Mouse (Mus musculus) left cerebral cortex, adult 2 months (tissue): Measurements from ENCODE around the gene Ctf2. TPM values are rescaled to one million over a fixed set of nuclear protein-coding genes. Genes with fewer than 3 reads are reported as not detected.
"Not testable (repeated sequence)": the region's sequence is repeated elsewhere in the genome, so short reads cannot be mapped to it uniquely, and the experiment has no call there.

Experiments used
- DNase-seq, 2 experiments: peaks; one replicate each; pipeline ENCODE4 v3.0.0; 2021 to 2022; ENCODE audit warnings: low spot score in 2 of 2, mixed read lengths in 1 of 2; ENCODE audit errors: extremely low spot score in 1 of 2
- H3K27ac ChIP-seq: fragments of 200-600 bp; 2 replicates; pipeline ENCODE4 v1.8.1; 2022
- H3K4me3 ChIP-seq: fragments of 200-600 bp; 2 replicates; pipeline ENCODE4 v1.8.1; 2022
- CTCF ChIP-seq: fragments of 200-600 bp; IDR thresholded peaks from 2 replicates; pipeline ENCODE4 v1.8.1; 2022; ENCODE audit warnings: antibody characterized with exemption, mild to moderate bottlenecking, moderate library complexity
- intact Hi-C: fragments of 180-260 bp; cut with DNase I; formaldehyde crosslinking; loops from one replicate; pipeline ENCODE4 v1.15.1; 2025
- long read RNA-seq, 2 experiments: library from polyadenylated mRNA; stranded (forward); transcript quantifications; one replicate each; pipeline ENCODE4 v2.0.0; 2021; ENCODE audit warnings: borderline mapping rate in 2 of 2
- total RNA-seq, 2 experiments: library from RNA; stranded (reverse); gene quantifications; 2 replicates each; pipeline ENCODE4 v1.2.3; 2021

Gene Ctf2
- total RNA-seq: not detected
- long read RNA-seq, experiment 1: 0 reads
- long read RNA-seq, experiment 2: 0 reads

DNA sequence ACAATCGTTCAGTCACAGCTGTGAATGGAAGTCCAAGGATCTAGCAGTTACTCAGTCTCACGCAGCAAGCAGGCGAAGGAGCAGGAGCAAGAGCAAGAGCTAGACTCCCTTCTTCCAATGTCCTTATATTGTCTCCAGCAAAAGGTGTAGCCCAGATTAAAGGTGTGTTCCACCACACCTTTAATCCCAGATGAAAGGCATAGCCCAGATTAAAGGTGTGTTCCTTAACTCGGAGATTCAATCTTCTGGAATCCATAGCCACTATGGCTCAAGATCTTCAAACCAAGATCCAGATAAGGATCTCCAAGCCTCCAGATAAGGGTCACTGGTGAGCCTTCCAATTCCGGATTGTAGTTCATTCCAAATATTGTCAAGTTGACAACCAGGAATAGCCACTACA, at the start of gene Ctf2:
TSS of gene Ctf2 (minus strand) at position 101 of the 400 bp plus-strand sequence.
- H3K27ac ChIP-seq: not testable (repeated sequence)

DNA sequence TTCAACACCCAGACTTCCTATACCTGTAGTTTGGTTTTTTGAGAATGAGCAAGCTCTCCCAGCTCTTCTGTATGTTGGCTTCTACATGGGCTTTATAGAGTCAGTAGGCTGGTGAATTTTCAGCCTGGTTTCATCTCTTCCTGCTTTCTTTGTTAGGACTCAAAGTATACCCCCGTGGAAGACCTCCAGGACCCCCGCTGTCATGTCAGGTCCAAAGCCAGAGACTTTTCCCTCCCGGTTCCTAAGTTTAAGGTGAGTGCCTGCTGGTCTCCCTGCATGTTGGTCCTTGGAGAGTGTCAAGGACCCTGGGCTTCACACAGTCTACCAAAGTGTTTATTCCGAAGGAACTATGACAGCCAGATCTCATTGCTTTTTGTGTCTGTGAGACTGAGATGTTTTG, 46.4 kb upstream of the Ctf2 start:
- Histone ChIP-seq H3K27ac (no peak overlapping the region; the same call in 1 of the 2 replicates), H3K4me3 (peak overlapping the region; percentile 86)
- intact Hi-C loops: loop anchor here (5.0 kb wide), 1 partner anchor 189 kb away; the partner anchor contains the start of gene Fus
- TF ChIP-seq CTCF: no peak
- no peak for DNase-seq

More for the DNA sequence above, at the start of gene Ctf2:
- H3K4me3 ChIP-seq, intact Hi-C loops, DNase-seq: not testable (repeated sequence)

DNA sequence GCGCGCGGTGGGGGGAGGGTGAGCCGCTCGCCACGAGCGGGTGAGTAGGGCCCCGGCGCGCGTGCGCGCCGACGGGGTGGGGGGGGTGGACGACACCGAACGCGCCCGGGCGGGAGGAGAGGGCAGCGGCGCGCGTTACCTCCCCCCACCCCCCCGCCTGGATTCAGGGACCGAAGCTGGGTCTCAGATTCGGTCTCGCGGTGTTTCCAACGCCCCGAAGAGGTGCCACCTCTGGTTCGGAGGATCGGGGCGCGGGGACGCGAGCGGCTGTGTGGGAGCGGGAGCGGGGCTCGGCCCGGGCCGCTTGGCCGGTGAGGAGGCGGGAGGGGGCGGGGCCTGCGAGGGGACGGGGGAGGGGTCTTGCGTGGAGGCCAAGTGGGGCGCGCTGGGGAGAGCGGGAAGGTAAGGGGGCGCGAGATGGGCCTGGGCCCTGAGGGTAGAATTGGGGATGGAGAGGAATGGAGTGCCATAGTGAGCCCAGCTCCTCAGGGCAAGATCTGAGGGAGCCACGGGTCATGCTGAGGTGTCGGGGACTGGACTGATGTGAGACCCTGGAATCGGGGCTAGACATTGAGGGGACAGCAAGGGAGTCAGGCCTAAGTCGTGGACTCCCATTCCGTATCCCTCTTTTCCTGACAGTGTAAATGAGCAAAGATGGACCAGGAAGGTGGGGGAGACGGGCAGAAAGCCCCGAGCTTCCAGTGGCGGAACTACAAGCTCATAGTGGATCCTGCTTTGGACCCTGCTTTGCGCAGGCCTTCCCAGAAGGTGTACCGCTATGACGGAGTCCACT, 45.7 kb upstream of the Ctf2 start:
- DNase-seq: peak; percentile 45 to 61

DNA sequence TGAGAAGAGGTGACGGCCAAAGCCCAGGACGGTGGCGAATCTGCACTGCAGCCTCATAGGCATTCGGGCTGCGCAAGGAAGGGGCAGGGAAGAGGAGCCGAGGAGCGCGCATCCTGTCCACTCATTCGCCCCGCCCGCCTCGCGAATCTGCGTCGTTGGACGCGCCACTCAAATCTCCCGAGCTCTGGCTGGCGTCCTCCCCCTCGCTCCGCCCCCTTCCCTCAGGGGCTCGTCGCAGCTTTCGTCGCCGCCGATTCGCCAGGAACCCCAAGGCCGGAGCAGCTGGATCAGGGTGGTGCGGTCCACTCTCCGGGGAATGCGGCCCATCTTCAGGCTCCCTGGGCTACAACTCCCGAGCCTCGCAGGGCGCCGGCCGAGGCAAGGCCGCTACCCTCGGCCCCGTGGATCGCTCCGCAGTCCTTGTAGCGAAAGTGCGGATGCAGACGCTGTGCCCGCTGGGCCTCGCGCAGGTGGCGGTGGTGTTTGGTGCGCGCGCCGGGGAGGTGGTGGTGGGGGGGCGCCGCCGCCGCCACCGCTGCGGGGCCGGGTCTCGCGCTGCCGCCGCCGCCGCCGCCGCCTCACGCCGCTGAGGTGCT, 45.0 kb upstream of the Ctf2 start:
- peak overlapping the region; percentile 86 for H3K4me3 ChIP-seq
- intact Hi-C loops: loop anchor here (2.0 to 5.0 kb wide), 2 partner anchors 64 to 190 kb away; partner anchors contain the start of gene Fus
- H3K27ac ChIP-seq: peak overlapping the region; percentile 100
- no peak for TF ChIP-seq CTCF
- DNase-seq: peak; percentile 95 to 96

More for the DNA sequence above, 45.7 kb upstream of the Ctf2 start:
- TF ChIP-seq CTCF: no peak
- Histone ChIP-seq H3K4me3 (peak overlapping the region; percentile 86), H3K27ac (peak overlapping the region; percentile 100)
- intact Hi-C loops: loop anchor here (2.0 to 5.0 kb wide), 2 partner anchors 63 to 190 kb away; partner anchors contain the start of gene Fus

DNA sequence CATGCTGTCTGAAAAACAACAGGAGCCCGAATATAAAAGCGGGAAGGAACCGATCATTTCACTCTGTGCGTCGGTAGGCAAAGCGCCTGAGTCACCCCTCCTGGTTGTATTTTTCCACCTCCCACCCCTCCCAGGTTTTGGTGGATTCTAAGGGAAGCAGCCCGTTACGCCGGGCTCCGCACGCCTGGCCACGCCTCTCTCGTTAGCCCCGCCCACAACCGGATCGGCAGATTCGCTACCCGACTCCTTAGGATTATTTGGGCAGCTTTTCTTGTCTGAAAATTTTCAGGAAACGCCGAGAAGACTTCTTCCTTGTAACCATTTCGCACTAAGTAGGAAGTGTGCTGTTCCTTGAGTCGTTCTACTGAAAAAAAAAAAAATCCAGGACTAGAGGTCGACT, 44.5 kb upstream of the Ctf2 start, which contains the start of gene Setd1a:
TSS of gene Setd1a (plus strand) at position 245 of the 400 bp plus-strand sequence.
- peak within 1 kb of the TSS; percentile 86 for H3K4me3 ChIP-seq
- no peak for TF ChIP-seq CTCF
- peak; percentile 88 to 89 for DNase-seq
- peak within 1 kb of the TSS; percentile 100 for H3K27ac ChIP-seq
- intact Hi-C loops: loop anchor here (2.0 to 5.0 kb wide), 2 partner anchors 64 to 191 kb away; partner anchors contain the start of gene Fus

DNA sequence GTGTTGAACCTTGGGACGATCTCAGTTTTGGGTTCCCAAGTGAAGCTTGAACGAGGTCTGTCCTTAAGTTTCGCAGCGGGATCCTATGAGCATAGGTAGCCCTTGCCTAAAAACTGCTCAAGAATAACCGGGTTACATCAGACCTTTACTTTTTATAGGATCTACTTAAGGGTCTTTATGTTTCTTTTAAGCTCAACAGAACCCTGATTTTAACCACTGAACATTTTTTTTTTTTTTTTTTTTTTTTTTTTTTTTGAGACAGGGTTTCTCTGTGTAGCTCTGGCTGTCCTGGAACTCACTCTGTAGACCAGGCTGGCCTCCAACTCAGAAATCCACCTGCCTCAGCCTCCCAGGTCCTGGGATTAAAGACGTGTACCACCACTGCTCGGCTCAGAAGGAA, 43.9 kb upstream of the Ctf2 start:
- Histone ChIP-seq H3K27ac (peak overlapping the region; percentile 100), H3K4me3 (peak overlapping the region; percentile 86)
- not testable (repeated sequence) for DNase-seq
- intact Hi-C loops: loop anchor here (2.0 to 5.0 kb wide), 2 partner anchors 65 to 191 kb away; partner anchors contain the start of gene Fus

DNA sequence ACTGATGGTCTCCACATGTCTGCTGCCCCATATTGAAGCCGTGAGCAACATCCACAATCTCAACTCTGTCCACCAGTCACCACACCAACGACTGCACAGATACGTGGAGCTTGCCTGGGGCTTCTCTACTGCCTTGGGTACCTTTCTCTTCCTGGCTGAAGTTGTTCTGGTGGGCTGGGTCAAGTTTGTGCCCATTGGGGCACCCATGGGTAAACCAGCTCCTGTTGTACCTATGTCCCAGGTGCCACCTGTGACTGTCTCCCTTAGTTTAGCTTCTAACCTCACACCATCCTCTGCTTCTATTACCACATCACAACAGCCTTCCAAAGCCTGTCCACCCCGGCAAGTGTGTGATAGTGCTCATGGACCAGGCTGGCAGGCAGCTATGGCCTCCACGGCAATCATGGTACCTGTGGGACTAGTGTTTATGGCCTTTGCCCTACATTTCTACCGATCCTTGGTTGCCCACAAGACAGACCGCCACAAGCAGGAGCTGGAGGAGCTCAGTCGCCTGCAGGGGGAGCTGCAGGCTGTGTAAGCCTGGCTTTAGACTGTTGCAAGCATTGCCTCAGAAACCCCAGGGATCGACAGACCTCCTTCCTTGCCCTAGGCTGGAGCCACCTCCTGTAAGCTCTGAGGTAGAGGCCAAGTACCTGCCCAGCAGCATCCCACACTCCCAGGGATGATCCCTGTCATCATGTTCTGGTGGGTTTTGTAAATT, 41.9 kb upstream of the Ctf2 start:
- intact Hi-C loops: no loop called here
- peak; percentile 61 to 65 for DNase-seq
- TF ChIP-seq CTCF: peak; percentile 76
- H3K27ac ChIP-seq: no peak overlapping the region
- no peak overlapping the region for H3K4me3 ChIP-seq

DNA sequence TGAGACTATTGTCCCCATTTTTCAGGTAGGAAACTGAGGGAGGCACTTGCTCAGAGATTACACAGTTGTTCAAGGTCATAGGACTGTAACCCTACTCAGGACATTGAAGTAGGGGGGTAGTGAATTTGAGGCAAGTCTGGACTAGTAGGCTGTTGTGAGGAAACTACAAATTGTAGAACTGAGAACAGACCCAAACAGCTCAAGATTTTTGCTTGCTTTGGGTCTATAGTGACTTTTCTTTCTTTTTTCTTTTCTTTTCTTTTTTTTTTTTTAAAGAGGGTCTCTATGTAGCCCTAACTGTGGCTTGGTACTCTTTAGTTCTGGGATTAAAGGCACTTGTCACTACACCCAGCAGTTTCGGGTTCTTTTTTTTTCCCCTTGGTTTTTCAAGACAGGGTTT, 40.6 kb upstream of the Ctf2 start:
- H3K4me3 ChIP-seq: no peak overlapping the region
- no peak for TF ChIP-seq CTCF
- H3K27ac ChIP-seq: no peak overlapping the region
- intact Hi-C loops: no loop called here
- no peak for DNase-seq

DNA sequence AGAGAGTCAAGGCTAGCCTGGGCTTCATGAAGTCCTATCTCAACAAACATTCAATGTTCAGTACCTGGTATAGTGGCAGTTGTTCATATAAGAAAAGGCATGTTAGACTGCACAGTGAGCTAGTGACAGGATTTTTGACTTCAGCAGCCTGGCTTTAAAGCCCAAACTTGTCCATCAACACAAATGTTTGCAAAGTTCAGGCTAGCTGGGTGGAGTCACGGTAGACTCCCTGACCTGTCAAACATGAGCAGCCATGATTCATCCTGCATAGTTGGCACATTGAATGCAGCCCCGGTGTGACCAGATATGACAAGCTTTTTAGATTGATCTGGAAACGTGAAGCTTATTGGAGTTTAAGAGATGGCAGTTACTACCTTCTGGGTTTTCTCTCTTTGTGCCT, 40.1 kb upstream of the Ctf2 start:
- TF ChIP-seq CTCF: no peak
- Histone ChIP-seq H3K27ac (no peak overlapping the region), H3K4me3 (no peak overlapping the region)
- intact Hi-C loops: no loop called here
- DNase-seq: no peak

DNA sequence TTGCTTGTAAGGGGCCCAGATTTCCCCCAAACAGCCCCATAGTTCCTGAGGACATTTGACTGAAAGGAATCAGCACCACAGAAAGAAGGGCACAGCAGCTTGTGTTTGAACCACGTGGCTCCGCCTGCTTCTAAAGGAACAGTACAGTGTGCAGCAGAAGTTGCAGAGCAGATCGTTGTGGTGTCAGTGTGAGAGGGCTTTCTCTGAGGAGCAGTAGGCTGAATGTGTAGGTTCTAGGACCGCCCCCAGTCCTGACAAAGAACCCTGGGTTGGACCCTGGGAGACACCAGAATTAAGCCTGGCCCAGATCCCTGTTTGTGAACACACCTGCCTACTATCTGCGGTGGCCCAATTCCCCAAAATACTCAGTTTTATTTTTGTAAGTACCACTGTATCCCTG, 39.3 kb upstream of the Ctf2 start:
- intact Hi-C loops: no loop called here
- no peak for DNase-seq
- peak overlapping the region; percentile 95 for H3K27ac ChIP-seq
- no peak for TF ChIP-seq CTCF
- H3K4me3 ChIP-seq: no peak overlapping the region

DNA sequence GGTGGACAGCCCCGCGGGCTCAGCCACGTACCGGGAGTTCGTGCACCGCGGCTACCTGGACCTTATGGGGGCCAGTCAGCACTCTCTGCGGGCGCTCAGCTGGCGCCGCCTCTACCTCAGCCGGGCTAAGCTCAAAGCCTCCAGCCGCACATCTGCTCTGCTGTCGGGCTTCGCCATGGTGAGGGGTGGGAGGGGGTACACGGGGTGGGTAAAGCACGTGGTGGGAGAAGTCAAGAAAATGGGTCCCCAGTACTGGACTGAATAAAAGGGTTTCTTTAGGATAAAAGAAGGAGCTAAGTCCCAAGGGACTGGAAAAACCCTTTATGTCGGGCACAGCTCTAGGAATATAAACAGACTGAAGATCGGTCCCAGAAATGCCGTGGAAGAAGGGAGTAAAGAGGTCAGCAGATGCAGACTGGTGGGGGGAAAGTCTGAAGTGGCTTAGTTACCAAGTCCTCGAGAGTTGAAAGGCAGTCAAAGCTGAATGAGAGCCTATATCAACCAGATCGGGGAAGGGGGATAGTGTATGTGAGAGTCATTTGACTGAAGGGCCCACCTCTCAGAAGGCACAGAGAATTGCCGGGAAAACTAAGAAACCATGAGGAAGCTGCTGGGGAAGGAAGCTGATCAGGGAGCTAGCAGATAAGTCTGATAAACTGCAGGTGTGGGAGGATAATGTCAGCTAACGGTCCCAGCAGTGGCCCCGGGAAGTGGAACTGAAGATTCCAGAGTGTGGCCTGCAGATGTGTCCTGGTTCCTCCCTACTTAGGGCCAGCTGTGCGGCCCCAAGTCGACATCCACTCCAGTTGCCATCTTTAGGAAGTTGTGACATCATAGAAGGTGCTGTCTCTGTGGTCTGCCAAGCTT, 38.3 kb upstream of the Ctf2 start:
- DNase-seq: no peak
- Histone ChIP-seq H3K4me3 (peak overlapping the region; percentile 75), H3K27ac (peak overlapping the region; percentile 95)
- no peak for TF ChIP-seq CTCF
- intact Hi-C loops: no loop called here
